Mouse (Mus musculus) heart, postnatal 10 days (tissue): Measurements from ENCODE around the gene Dpp6. TPM values are rescaled to one million over a fixed set of nuclear protein-coding genes. Genes with fewer than 3 reads are reported as not detected.

Source experiments
- DNase-seq, 2 experiments: peaks; one replicate each; pipeline ENCODE4 v3.0.0; 2021
- intact Hi-C: fragments of 180-260 bp; cut with DNase I; formaldehyde crosslinking; loops from one replicate; pipeline ENCODE4 v1.15.1; 2025
- total RNA-seq, 2 experiments: library from RNA; stranded (reverse); gene quantifications; 2 replicates each; pipeline ENCODE4 v1.2.3; 2021

Gene Dpp6
- total RNA-seq, 2 experiments from 2014 or later: 0.10 TPM; not detected in 1

DNA sequence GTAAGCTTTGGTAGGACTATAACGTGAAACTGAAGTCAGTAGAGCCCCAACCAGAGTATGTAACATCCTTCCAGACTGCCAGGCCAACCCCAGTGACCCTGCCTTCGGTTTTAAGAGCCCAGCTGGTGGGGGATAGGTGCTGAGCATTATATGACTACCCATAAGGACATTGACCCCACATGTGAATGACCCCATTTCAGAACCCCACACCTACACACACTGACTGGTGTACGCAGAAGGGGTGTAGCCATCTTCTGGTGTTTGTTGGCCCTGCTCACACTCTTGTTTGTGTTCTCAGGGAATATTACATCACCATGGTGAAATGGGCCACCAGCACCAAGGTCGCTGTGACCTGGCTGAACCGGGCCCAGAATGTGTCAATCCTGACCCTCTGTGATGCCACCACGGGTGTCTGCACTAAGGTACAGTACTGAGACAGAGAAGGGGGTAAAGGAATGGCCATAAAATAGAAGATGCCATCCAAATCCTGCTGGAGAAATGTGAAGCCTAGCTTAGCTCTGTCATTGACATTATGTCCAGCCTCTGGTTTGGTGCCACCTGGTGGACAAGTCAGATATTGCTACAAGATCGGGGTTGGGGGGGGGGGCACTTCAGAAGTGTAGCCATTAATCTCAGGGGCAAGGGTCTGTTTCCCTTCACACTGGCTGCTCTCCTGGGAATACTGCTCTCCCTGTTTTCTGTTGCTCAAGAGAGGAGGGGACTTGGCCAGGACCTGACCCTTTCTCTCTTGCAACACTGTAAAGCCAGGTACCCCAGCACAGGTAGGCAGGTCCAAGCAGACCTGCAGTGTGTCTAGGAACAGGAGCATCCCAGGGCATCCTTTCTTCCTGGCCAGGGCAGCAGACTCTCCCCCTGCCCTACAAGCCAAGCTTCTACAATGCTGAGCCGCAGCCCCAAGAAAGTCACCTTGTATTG, 835.1 kb downstream of the Dpp6 start:
- intact Hi-C loops: no loop called here
- DNase-seq: peak in 1 of 2 experiments; percentile 56

DNA sequence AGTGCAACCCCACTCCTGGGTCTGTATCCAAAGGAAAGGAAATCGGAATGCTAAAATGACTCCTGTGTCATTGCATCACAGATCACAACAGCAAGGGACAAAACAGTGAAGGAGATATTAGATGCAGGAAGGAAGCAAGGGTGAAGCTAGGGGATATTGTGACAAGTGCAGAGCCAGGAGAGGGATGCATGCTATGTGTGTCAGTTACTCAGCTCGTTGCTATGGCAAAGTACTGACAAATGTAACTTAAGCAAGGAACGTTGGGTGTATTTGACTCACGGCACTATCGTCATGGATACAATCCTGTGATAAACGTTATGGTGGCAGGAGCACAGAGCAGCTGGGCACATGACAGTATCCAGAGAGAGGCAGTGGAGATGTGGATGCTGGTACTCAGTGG, 839.1 kb downstream of the Dpp6 start:
- intact Hi-C loops: no loop called here
- DNase-seq: no peak

DNA sequence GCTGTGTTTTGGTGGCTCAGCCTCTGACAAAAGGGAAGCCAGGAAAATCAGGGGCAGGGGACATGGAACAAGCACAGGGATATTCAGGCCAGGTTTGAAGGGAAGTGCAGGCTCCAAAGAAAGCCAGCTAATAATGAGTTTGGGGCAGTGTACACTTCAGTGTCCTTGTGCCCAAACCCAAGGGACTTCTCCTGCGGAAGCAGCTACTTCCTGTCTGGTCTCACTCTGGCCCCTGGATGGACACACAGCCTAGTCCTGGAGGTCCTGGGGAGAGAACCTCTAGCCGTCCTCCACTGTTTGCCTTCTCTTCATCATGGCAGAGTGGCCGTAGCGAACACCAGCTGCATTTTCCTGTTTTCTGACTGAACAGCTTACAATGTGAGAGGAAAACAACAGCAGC, 840.7 kb downstream of the Dpp6 start:
- intact Hi-C loops: no loop called here

DNA sequence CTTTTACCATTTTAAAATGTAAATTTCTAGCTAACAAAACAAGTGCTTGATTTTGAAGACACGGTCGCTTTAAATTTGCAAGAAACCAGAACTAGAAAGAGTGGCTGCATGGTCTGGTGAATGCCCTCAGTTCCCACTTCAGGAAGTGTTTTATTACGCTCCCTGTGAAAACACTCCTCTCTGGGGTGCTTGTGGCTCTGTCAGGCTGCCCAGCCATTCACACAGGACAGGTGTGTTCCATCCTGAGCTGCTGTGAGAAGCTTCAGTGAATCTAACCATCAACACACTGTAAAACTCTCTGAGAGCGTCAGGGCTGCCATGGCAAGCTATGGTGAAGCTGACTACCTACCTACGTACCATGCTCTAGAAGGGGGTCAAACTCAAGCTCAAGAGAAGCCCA, 841.2 kb downstream of the Dpp6 start:
- intact Hi-C loops: no loop called here
- DNase-seq: no peak

More for the DNA sequence above, 840.7 kb downstream of the Dpp6 start:
- DNase-seq: peak in 1 of 2 experiments; percentile 6

DNA sequence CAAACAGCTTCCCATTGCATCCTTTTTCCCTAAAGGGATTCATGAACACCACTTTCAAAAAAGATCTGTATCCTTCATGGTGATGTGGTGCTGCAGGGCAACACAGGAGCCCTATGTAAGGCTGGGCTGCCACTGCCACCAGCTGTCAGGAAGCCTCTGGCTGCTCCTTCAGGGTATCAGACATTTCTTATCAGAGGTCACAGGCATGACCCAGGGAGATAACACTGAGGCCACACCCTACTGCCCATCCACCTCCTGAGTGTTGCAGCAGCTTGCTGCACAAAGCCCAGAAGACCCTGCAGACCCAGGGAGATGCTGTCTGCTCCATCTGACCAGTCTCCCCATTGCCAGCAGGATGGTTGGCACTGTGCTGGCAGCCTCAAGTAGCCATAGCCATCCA, 841.6 kb downstream of the Dpp6 start:
- DNase-seq: no peak
- intact Hi-C loops: no loop called here

DNA sequence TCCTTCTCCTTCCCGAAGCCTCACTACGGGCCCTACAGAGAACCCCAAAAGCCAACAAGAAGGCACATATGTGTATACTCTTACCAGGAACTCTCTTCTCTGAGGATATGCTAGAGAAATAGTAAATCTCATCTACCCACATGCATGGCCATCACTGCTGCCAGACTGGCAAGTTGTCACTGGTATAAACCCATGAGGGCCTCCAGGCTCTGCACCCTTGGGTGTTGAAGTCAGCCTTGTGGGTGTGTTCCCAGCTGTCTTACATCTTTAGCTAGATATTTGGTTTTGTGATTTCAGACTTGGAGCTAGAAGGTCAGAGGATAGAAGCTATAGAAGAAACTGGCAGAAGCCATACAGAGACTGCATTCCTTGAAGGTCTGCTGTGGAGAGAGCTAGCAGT, 842.0 kb downstream of the Dpp6 start:
- no peak for DNase-seq
- intact Hi-C loops: no loop called here

DNA sequence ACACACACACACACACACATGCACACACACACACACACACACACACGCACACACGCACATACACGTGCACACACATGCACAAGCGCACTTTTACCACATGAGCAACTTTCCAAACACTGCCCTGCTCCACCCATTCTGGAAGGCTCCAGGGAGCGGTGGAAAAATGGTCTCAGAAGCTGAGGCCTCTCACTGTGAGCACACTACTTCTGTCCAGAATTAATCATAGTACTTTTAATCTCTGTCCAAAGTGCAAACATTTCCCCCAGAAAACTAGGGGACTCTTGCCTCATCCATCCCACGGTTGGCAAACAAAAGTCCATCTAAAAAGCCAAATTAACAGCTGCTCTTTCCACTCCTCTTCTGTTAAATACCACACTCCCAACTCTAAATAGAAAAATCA, 842.8 kb downstream of the Dpp6 start:
- peak; percentile 18 to 25 for DNase-seq
- intact Hi-C loops: no loop called here

DNA sequence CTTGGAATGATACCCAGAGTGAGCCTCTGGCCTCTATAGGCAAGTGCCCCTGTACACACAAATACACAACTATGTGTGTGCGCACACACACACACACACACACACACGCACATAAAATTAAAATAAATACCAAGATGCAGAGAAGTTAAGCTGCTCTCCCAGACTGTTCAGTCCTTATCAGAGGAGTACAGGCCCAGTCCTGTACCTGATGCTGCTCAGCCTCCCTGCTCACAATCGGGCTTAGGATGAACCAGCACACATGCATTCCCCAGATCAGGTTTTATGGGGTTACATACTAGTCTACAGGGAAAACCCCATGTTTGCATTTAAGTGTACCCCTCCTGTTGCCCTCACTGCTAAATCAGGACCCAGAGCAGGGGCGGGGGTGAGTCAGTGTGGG, 847.1 kb downstream of the Dpp6 start:
- intact Hi-C loops: no loop called here
- DNase-seq: no peak

DNA sequence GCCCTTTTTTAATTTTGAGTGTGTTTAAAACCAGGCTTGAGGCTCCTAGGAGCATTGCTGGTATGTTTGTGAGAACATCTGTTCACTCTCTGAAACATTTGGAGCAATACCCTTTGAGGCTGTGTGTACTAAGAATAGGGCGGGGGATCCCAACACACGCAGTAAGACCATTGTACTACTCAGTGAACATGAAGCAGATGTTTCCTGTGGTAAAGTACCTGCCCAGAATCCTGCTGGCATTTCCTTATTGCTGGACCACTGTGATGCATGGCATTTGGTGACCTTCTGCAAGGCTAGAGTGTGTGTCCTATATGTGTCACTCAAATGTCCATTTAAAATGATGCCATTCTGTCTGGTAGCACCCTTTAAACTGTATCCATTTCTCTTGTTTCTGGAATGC, 854.5 kb downstream of the Dpp6 start:
- intact Hi-C loops: no loop called here
- DNase-seq: no peak

DNA sequence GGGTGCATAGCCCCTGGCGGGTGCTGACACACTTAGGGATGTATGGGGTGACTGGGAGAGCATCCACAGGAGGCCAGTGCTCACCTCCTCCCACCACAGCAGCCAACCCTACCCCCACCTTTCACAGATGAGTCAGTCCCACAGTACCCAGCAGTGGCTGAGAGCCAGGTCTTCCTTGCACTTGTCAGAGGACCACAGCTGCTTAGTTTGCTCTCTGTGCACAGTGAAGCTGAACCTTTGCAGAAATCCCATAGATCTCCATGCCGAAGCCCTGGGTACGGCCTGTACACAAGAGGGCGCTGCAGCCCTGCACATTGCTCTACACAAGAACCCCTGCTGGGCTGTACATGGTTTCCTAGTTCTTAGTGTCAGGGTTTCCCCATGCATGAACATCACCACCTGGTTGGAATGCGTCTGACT, 860.3 kb downstream of the Dpp6 start:
- intact Hi-C loops: no loop called here
- peak; percentile 19 to 32 for DNase-seq

DNA sequence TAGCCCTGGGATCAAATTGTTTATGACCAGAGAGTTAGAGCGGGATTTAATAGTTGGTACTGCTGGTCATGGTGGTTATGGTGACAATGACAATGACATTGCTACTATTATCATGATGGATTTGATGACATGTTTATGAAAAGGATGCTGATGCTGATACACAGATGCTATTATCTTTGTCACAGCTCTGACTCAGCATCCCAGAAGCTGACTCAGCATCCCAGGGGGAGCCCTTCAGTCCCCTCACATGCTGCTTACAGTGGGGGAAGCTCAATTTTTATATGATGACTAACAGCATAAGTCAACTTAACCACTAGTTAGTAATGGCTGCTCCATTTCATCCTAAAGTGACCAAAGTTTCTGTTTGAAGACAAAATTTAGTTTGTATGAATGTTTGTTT, 862.1 kb downstream of the Dpp6 start:
- intact Hi-C loops: no loop called here
- DNase-seq: no peak

DNA sequence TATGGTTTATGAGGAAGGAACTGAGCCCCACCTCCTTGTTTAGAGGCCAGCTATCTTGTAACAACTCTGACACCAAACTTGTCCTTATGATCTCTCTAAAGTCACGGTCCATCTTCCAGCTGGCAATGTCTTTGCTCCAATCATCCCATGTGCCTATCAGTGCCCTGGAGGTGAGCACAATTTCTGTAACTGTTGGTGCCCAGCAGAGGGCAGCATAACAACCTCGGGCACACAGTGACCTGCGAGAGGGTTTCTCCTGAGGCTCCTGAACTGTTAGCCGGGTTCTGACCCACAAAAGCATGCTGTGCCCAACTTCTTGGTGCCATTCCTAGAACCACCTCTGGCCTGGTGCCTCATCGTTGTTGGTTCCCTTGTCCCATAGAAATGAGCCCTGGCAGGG, 863.5 kb downstream of the Dpp6 start:
- DNase-seq: peak; percentile 15 to 29
- intact Hi-C loops: no loop called here

DNA sequence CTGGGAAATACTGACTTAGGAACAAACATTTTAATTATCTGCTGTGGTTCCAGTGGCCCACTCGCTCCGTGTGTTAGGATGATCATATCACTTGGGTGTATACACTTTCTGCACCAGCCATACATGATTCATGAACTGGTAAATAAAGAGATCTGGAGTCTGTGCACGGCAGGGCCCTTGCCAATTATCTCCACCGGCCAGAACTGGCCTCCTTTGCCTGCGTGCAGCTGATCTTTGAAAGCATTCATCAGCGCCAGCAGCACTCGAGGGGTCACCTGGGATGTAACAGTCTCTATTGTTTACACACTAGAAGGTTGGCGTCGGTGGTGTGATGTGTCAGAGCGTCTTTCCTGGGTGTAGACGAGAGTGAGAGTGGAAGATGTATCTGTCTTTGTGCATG, 868.2 kb downstream of the Dpp6 start:
- DNase-seq: no peak
- intact Hi-C loops: no loop called here

DNA sequence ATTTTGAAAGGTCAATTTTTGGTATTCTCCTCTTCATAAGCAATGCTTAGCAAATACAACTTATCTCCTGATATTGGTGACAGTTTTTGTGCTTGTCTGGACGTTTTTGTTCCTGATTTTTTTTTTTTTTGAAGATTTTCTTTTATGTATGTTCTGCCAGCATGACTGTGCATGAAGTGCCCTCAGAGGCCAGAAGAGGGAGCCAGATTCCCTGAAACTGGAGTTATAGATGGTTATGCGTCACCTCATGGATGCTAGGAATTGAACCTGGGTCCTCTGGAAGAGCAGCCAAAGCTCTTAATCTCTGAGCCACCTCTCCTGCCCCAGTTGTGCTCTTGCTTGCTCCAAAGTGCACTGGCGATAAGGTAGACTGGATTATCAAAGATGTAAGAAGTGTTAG, 868.9 kb downstream of the Dpp6 start:
- intact Hi-C loops: no loop called here
- DNase-seq: no peak

DNA sequence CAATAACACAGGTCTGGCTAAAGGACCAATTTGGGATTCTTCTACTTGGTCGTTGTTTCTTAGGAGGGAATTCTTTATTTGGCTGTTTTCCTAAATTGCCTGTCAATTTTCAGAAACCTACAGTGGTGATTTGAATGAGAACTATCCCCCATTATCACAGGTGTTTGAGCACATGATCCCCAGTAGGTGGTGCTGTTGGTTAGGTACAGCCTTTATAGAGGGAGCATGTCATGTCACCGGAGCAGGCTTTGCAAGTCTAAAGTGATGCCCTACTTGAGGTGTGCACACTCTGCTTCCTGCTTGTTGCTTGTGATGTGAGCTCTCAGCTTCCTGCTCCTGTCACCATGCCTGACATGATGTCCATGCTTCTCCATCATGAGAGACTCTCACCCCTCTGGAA, 870.3 kb downstream of the Dpp6 start:
- DNase-seq: no peak
- intact Hi-C loops: no loop called here

DNA sequence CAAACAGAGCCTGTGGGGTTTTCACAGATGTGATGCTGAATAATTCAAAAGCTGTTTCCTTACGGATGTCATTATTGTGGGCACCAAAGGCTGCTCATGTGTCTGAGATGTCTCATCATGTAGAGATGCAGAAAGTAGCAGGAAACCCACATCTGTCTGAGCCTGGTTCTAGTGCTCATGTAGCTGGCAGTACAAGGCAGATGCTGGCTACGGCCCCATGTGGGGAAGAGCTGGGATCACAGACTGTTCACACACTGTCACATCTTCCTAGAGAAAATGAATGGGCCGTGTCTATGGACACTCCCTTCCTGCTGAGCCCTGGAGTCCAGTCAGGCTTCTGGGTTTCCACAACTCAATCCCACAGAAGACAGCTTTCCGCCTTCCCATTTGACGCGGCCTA, 885.5 kb downstream of the Dpp6 start:
- intact Hi-C loops: no loop called here

DNA sequence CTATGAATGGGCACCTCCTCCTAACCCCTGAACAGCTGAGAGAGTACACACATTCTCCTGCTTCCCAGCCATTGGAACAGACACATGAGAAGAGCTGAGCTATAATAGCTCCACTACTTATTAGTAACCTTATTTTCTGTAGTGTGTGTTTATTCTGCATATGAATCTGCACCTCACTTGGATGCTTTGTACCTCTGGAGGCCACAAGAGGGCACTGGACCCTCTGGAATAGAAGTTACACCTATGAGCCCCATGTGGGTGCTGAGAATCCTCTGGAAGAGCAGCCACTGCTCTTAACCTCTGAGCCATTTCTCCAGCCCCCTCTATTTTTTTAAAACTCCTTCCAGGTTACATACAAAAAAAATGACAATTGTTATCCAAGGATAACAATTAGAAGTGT, 888.0 kb downstream of the Dpp6 start:
- DNase-seq: no peak
- intact Hi-C loops: no loop called here

More for the DNA sequence above, 885.5 kb downstream of the Dpp6 start:
- no peak for DNase-seq

DNA sequence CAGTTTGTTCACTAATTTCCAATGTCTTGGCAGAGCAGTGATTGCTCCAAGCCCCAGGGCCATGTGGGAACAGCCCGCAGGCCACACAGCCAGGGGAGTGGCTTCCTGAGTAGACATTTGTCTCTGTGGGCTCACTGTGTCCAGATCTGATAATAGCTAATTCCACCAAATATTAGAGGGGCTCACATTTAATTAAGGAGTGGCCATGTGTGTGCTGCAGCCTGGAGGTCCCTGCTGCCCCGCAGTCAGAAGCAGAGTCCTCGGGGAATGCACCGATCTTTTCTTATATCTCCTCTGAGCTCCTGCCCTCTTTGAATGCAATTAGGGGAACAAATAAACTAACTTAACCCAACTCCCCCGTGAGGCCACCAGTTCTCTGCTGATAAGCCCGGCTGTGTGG, 889.5 kb downstream of the Dpp6 start:
- intact Hi-C loops: no loop called here
- no peak for DNase-seq

DNA sequence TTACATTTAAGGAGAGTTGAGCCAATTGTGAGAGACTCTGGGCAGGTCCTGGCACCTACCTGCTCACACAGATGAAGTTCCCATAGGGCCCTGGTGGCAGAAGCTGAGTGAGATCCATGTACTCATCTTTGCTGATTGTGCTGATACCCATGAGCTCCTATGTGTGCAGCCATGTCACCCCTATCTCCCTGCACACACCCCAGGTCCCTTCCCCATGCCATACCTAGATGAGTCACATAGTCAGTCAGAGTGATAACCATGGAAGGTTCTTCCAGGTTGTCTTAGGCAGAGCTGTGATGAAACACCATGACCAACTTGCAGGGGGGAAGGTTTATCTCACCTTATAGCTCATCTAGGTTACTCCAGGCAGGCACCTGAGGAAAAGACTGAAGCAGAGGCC, 890.3 kb downstream of the Dpp6 start:
- DNase-seq: no peak
- intact Hi-C loops: no loop called here

DNA sequence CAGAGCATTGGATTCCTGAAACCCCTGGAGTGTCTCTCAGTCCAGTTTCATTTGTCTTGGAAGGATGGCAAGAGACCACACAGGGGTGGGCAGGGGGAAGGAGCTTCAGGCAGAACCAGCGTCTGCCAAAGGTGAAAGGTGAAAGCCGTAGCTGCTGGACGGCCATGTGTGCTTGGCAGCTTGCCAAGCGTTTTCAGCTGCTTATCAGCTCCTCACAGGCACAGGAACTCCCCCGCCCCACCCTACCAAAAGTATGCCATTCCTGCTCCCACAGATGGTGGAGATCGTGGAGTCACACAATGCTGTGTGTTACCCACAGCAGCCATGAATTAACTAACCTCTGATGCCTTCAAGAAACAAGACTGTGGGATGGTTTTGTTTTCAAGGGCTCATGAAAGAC, 891.2 kb downstream of the Dpp6 start:
- intact Hi-C loops: no loop called here
- DNase-seq: peak; percentile 27 to 40

DNA sequence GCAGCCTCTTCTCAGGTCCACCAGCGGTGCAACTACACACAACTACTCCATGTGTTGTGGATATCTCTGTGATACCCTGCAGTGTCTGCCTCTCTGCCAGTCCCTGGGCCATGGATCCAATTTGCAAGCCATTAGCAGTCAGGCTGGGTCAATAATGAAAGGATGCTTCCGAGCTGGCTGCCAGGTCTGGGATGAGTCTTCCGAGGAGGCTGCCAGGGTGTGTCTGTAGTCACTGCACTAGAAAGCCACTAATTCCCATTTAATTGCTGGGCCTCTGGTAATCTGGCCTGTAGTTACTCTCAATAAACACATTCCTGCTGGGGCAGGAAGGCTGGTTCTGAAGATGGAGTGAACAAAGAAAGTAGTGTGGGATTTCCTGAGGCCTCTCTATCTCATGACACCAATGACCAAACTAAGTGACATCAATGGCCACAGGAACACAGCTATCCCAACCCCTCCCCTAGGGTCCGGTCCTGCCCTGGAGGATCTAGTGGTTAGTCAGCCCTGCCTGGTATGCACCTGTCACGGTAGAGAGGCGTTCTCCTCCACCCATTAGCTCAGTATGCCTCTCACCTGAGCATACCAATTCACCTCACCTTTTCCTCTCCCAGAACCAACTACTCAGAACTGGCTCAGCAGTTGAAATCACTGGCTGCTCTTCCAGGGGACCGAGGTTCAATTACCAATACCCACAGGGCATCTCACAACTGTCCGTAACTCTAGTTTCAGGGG, 894.6 kb downstream of the Dpp6 start:
- no peak for DNase-seq
- intact Hi-C loops: no loop called here

DNA sequence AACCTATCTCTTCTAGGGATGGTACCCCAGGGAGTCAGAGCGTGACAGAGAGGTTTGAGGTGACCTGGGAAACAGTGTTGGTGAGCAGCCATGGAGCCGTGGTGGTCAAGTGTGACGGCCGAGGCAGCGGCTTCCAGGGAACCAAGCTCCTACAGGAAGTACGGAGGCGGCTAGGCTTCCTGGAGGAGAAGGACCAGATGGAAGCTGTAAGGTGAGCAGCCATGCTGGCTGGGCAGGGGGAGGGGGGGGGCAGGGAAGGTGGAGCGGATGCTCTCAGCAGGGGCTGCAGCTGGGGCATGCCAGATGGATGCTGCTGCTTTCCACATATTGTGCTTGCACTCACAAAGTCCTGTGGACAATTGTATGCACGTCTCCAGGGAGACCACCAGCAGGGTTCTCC, 897.4 kb downstream of the Dpp6 start:
- DNase-seq: no peak
- intact Hi-C loops: no loop called here
